Mouse (Mus musculus) heart, embryonic 16.5 days (tissue): Measurements from ENCODE around the gene Naa30. TPM values are rescaled to one million over a fixed set of nuclear protein-coding genes. Genes with fewer than 3 reads are reported as not detected.
A peak's percentile ranks its signal among the peaks of the same experiment; 100 is the strongest.

Experiments
- ATAC-seq: fragments of 200-750 bp; cut with Nextera tagmentation; replicated peaks from 2 replicates; pipeline ENCODE4 v1.8.0; 2017; ENCODE audit warnings: moderate number of reproducible peaks; ENCODE audit not compliant: insufficient read depth, low FRiP score; ENCODE audit errors: extremely low read depth
- H3K27ac ChIP-seq: fragments of 300-500 bp; sonication (generic); 2 replicates; pipeline ENCODE4 v1.5.1; 2014; ENCODE audit warnings: mild to moderate bottlenecking, low read length, control low read depth, moderate library complexity
- H3K27me3 ChIP-seq: fragments of 300-500 bp; sonication (generic); 2 replicates; pipeline ENCODE4 v1.6.1; 2014; ENCODE audit warnings: low read length, mixed read lengths; ENCODE audit not compliant: control insufficient read depth, insufficient read depth
- H3K36me3 ChIP-seq: fragments of 300-500 bp; sonication (generic); 2 replicates; pipeline ENCODE4 v1.6.1; 2014; ENCODE audit not compliant: control insufficient read depth, insufficient read depth
- H3K4me1 ChIP-seq: fragments of 300-500 bp; sonication (generic); 2 replicates; pipeline ENCODE4 v1.6.1; 2014; ENCODE audit warnings: low read length, mixed read lengths; ENCODE audit not compliant: control insufficient read depth, insufficient read depth
- H3K4me2 ChIP-seq: fragments of 300-500 bp; sonication (generic); 2 replicates; pipeline ENCODE4 v1.6.1; 2014; ENCODE audit warnings: low read depth, mild to moderate bottlenecking, control low read depth, low read length
- H3K4me3 ChIP-seq: fragments of 300-500 bp; sonication (generic); 2 replicates; pipeline ENCODE4 v1.5.1; 2014; ENCODE audit warnings: mild to moderate bottlenecking, control low read depth, low read length
- H3K9ac ChIP-seq: fragments of 300-500 bp; sonication (generic); 2 replicates; pipeline ENCODE4 v1.6.1; 2014; ENCODE audit warnings: low read length, control low read depth
- H3K9me3 ChIP-seq: fragments of 300-500 bp; sonication (generic); replicated peaks from 2 replicates; pipeline ENCODE4 v1.6.1; 2016; ENCODE audit warnings: low read length; ENCODE audit not compliant: control insufficient read depth
- WGBS: fragments of 180-500 bp; shearing (Covaris S2); extraction: QIAGEN DNeasy Blood & Tissue Kit; methylation state at CpG from one replicate; pipeline ENCODE4 v1.1.7; 2014; 5-methylcytosine and 5-hydroxymethylcytosine counted together
- polyA plus RNA-seq: library from polyadenylated mRNA; unstranded; fragments of >200 nt; fragmentation: Nextera tagmentation; extraction: Ambion mirVana; gene quantifications from 2 replicates; pipeline ENCODE4 v1.2.1, GENCODE M21; 2015

Naa30 gene
- 6.7 and 7.2 TPM in 2 replicates for polyA plus RNA-seq

DNA sequence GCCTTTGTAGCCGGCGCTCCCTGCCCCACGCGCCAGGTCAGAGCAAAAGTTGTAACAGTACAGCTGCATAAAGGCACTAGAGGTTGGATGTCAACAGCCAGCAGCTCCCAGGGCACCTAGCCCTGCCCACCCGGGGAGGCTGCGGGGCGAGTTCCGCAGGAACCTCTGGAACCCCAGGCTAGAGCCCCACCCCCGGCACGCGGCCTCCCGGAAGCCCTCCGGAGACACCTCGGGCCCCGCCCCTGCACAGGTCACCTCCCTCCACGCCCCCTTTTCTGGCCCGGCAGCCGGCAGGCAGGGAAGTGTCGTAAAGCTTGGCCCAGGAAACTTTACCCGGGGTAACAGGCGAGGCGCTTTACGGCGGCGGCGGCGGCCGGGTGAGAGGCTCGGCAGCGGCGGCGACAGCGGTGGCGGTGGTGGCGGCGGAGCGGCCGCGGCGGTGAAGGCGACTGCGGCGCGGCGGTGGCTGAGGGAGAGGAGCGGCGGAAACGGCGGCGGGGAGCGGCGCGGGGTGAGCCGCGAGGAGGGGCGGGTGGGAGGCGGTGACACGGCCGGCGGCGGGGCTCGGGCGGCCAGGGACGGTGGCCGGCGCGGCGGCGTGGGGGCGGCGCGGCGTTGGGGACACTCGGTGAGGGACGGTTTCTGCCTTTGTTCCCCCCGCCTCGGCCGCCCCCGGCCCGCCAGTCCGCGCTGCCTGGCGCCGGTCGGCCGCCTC lies at the start of gene Naa30:
Gene Naa30 (plus strand): TSS at position 360 of the 715 bp plus-strand sequence.
- WGBS = under 1% methylated on average over 49 of the region's 86 CpGs
- Histone ChIP-seq H3K36me3 (no peaks in the 10 kb centered on the region), H3K27me3 (no peaks in the 10 kb centered on the region), H3K4me3 (peak within 1 kb of the TSS; percentile 85), H3K4me1 (peaks cover 20% of the 10 kb centered on the region), H3K9me3 (no peaks in the 10 kb centered on the region), H3K9ac (peak within 1 kb of the TSS; percentile 84), H3K27ac (peak within 1 kb of the TSS; percentile 84), H3K4me2 (peak within 1 kb of the TSS; percentile 86)
- ATAC-seq = peak; percentile 94

DNA sequence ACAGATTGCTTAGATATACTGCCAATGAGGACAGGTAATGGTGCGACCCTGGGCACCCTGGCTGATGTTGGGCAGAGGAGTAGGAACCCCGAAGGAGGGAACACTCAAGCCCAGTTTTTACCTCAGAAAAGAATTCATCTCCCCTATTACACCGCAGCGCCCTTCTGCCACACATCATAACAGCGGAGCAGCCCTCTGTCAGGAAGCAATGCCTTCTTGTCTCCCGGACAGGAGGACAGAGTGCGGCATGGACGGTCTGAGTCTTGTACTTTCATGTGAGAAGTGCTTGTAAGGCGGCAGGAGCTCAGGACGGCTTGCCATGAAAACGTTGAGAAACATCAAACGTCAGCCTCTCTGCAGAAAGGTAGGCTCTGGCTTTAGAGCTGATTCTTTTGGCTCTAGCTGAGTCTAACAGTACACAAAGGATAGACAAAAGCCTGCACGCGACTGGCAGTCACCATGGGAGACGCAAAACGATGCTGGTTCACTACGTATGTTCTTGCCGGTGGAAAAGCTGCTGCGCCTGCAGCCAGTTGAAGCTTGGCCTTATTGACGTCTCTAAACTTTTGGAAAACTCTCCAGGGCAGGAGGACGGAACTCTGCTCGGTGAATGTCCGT lies 44.8 kb upstream of the Naa30 start:
- Histone ChIP-seq H3K4me2 (no peak overlapping the region), H3K36me3 (no peaks in the 10 kb centered on the region), H3K4me3 (no peak overlapping the region), H3K9ac (no peak overlapping the region), H3K9me3 (no peaks in the 10 kb centered on the region), H3K4me1 (no peaks in the 10 kb centered on the region), H3K27me3 (no peaks in the 10 kb centered on the region), H3K27ac (no peak overlapping the region)
- no peak for ATAC-seq
- 78% methylated on average over 23 of the region's 23 CpGs for WGBS

DNA sequence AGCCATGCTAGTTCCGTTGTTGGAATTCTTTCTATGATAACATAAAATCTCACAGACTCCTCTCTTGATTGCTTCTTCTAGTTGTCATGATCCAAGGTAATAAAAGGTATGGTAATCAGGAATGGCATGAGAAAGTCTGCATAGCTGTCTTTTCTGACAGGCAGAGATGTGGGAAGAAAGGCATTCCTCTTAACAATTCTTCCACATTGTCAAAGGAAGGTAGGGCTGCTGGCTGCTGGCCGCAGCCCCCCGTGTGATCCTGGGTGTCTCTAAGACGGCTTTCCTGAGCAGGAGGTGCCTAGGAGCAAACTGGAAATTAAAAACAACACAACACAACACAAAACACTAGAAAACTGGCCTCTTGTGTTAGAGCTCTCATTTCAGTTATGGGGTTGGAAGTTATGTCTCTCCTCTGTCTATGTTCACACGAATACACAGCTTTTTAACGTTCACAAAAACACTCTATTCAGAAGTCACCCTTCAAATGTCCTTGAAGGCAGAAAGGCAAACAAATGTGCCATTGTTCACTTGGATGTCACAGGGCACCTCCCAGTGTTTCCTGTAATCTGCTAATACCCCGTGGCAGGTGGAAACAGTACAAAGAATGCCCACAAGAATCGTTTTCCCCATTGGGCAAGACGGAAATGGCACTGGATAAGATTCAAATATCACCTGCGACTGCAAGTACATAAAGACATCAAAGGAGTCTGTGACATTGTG lies 43.3 kb upstream of the Naa30 start:
- WGBS = 55% methylated on average over 10 of the region's 10 CpGs
- H3K4me1 ChIP-seq = no peaks in the 10 kb centered on the region
- no peak for ATAC-seq
- no peak overlapping the region for H3K27ac ChIP-seq
- no peak overlapping the region for H3K4me3 ChIP-seq
- H3K27me3 ChIP-seq = no peaks in the 10 kb centered on the region
- H3K9ac ChIP-seq = no peak overlapping the region
- H3K36me3 ChIP-seq = no peaks in the 10 kb centered on the region
- no peak overlapping the region for H3K4me2 ChIP-seq
- no peaks in the 10 kb centered on the region for H3K9me3 ChIP-seq

DNA sequence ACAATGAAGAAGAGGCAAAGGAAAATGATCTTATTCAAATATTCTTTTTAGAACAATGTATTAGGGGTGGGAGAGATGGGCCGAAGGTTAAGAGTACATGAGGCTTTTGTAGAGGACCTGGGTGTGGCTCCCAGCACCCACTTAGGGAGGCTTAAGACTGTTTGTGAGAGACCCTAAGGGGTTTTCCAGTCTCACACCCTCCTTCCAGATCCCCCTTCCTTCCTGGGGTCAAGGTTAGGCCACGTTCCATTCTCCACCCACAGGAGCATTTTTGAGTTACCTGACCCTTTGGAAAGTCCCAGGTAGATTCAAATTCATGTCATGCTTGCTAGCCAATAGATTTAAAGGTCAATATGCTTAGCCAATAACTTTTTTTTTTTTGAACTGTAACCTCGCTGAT lies 39.6 kb upstream of the Naa30 start:
- no peak for ATAC-seq
- 78% methylated on average over 3 of the region's 3 CpGs for WGBS

DNA sequence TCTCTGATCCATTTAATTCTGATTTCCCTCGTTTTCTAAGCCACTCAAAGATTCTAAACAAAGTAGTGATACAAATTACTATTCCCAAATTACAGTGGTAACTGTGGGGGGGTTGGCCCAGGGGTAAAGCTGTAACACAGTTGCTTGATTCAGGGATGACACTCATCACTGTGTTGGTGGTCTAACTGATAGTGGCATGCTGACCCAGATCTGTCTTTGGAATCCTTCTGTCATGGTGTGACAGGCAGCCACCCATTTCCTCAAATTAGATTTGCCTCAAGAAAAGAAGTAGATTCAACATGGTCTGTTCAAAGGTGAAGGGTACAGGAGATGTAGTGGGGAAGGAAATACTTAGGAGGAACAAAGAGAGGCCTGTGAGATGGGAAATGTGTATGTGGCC lies 33.9 kb upstream of the Naa30 start:
- Histone ChIP-seq H3K27me3 (no peaks in the 10 kb centered on the region), H3K4me2 (no peak overlapping the region), H3K9ac (no peak overlapping the region), H3K36me3 (no peaks in the 10 kb centered on the region), H3K4me1 (no peaks in the 10 kb centered on the region), H3K27ac (no peak overlapping the region), H3K4me3 (no peak overlapping the region), H3K9me3 (no peaks in the 10 kb centered on the region)
- WGBS = 38% methylated on average over 1 of the region's 1 CpGs
- ATAC-seq = no peak

More for the DNA sequence above, 39.6 kb upstream of the Naa30 start:
- Histone ChIP-seq H3K27ac (no peak overlapping the region), H3K36me3 (no peaks in the 10 kb centered on the region), H3K9ac (no peak overlapping the region), H3K4me3 (no peak overlapping the region), H3K4me1 (no peaks in the 10 kb centered on the region), H3K27me3 (no peaks in the 10 kb centered on the region), H3K9me3 (no peaks in the 10 kb centered on the region), H3K4me2 (no peak overlapping the region)

DNA sequence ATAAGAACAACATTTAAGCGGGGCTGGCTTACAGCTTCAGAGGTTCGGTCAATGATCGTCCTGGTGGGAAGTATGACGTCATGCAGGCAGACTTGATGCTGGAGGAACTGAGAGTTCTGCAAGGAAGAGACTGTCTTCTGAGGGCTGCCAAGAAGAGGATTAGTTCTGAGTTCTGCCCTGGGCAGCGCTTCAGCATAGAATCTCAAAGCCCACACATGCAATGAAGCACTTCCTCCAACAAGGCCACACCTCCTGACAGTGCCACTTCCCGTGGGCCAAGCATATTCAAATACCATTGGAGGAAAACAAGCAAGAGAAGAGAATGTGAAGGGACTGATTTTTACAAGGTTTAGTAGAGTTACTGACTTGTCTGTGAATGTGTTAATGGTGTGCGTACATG lies 31.3 kb upstream of the Naa30 start:
- ATAC-seq = no peak
- no peaks in the 10 kb centered on the region for H3K36me3 ChIP-seq
- 86% methylated on average over 7 of the region's 7 CpGs for WGBS
- H3K27me3 ChIP-seq = no peaks in the 10 kb centered on the region
- H3K9me3 ChIP-seq = no peaks in the 10 kb centered on the region
- H3K4me3 ChIP-seq = no peak overlapping the region
- H3K4me1 ChIP-seq = no peaks in the 10 kb centered on the region
- no peak overlapping the region for H3K9ac ChIP-seq
- H3K4me2 ChIP-seq = no peak overlapping the region
- no peak overlapping the region for H3K27ac ChIP-seq

DNA sequence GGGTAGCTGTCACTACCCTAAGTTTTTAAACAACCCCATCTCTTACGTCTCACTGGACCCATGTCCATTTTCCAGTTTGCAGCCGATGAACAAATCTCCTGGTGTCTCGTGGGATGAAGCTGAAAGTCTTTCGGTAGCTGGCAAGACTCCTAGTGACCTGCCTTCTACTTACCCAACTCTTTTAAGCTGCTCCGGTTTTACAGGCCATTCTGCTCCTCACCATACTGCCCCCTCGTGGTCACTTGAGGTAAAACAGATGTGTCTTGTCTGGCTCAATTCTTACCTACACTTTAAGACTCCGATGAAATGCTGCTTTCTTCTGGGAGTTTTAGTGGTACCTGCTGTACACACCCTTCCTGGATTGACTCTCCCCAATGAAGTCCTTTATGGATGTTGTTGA lies 18.2 kb upstream of the Naa30 start:
- WGBS = 28% methylated on average over 7 of the region's 7 CpGs
- Histone ChIP-seq H3K4me2 (no peak overlapping the region), H3K36me3 (no peaks in the 10 kb centered on the region), H3K4me1 (no peaks in the 10 kb centered on the region), H3K27ac (no peak overlapping the region), H3K9ac (no peak overlapping the region), H3K4me3 (no peak overlapping the region), H3K9me3 (no peaks in the 10 kb centered on the region), H3K27me3 (no peaks in the 10 kb centered on the region)
- no peak for ATAC-seq

DNA sequence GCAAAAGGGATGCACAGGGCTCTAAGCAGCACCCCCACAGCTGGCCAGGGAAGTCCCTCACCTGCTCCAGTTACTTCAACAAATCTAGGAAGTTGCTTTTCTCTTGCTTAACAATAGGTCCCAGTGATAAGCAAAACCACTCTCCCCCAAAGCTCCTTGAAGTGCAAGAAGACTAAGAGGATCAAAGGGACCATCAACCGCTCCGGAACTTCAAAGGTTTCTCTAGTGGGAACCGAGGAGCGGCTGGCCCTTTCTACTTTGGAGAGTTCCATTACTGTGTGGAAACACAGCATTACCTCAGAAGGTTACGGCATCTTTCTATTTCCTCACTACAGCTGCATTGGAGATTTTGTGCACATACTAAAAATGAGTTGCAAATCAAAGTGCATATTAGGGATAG lies 16.5 kb upstream of the Naa30 start:
- ATAC-seq = 0 out of 2 replicates have a peak, but pooled peaks have one; percentile 28
- H3K4me2 ChIP-seq = no peak overlapping the region
- no peak overlapping the region for H3K9ac ChIP-seq
- H3K4me3 ChIP-seq = no peak overlapping the region
- no peaks in the 10 kb centered on the region for H3K27me3 ChIP-seq
- WGBS = 27% methylated on average over 5 of the region's 5 CpGs
- no peak overlapping the region for H3K27ac ChIP-seq
- H3K4me1 ChIP-seq = no peaks in the 10 kb centered on the region
- H3K36me3 ChIP-seq = no peaks in the 10 kb centered on the region
- no peaks in the 10 kb centered on the region for H3K9me3 ChIP-seq
